Mouse (Mus musculus) CD4-positive helper T cell, adult 2 months (primary cell): ENCODE results near the gene Erich3.
"Not testable (repeated sequence)": the region's sequence is repeated elsewhere in the genome, so short reads cannot be mapped to it uniquely, and the experiment has no call there.

Experiments used
- DNase-seq: peaks from one replicate; pipeline ENCODE4 v3.0.0-alpha.2; 2012; ENCODE audit warnings: low read depth, missing footprints, low spot score

Gene Erich3

DNA sequence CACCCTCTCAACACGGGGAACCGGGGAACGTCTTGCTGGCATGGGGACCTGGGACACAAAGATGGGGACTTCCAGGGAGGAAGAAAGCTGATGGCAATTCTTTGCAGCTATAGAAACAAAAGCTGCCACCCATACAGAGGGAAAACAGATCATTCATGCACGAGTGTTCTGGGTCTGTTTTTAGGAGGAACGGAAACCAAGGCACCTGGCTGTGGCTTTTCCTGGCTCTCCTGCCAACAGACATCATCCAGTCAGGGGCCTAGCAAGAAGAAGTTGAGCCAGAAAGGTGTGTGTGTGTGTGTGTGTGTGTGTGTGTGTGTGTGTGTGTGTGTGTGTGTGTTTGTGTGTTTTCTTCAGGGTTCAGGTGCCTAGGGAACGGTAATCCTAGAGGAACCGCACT is at the start of gene Erich3:
Erich3 (plus strand) TSS at position 315 of the 400 bp plus-strand sequence.
- no peak for DNase-seq

GRCm38 (mm10) chr3:154614771-154615170 is 48.9 kb upstream of the Erich3 start:
- no peak for DNase-seq

DNA sequence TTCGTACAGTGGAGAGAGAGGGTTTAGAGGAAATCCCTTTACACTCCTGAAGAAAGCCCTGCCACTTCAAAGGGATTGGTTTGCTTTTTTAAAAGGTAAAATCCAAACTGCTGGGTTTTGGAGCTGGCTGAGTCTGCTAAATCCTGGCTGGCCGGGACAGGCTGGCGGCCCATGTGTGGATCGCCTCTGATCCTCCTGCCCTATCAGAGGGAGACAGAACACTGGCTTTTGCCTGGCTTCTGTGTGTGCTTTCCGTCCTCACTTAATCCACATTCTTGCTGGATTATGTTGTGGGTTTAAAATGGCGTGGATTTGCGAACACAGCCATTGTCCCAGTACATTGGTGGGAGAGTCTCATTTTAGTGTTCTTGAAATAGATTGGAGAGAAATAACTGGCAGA is 48.4 kb upstream of the Erich3 start:
- DNase-seq: no peak

DNA sequence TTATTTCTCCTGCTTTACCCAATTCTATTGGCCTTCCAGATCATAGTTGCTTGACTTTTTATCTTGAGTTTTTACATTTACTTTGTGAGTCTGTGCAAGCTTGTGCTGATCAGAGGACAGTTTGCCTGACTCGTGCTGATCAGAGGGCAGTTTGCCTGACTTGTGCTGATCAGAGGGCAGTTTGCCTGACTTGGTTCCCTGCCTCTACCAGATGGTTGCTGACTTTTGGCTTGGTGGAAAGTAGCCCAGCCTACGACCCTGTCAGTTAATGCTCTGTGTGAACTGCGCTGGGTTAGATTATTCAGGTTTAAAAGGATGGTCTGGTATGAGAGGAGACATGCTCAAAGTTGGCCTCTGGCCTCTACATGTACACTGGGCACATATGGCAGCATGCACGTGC is 47.6 kb upstream of the Erich3 start:
- no peak for DNase-seq

- DNase-seq: peak; percentile 4
Measured at GRCm38 (mm10) chr3:154628284-154628683, 35.4 kb upstream of the Erich3 start.

DNA sequence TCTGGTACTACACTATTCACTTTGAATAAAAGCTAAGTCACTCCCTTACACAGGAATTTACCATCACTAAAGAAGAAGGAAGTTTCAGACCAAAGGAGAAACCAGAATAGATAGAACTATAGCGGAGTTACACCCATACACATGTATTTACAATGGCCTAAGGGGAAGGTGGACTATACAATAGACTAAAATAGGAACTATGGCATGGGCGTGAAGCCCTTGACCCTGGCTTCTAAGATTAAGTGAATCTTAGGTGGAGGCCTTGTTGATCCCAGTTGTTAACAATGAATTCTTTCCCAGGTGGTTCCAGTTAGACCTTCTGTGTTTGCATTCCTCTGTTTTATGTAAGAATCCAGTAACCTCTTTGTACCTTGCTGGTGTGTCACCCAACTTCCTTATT is 32.4 kb upstream of the Erich3 start:
- DNase-seq: not testable (repeated sequence)

GRCm38 (mm10) chr3:154633091-154633490 is 30.6 kb upstream of the Erich3 start:
- no peak for DNase-seq

DNA sequence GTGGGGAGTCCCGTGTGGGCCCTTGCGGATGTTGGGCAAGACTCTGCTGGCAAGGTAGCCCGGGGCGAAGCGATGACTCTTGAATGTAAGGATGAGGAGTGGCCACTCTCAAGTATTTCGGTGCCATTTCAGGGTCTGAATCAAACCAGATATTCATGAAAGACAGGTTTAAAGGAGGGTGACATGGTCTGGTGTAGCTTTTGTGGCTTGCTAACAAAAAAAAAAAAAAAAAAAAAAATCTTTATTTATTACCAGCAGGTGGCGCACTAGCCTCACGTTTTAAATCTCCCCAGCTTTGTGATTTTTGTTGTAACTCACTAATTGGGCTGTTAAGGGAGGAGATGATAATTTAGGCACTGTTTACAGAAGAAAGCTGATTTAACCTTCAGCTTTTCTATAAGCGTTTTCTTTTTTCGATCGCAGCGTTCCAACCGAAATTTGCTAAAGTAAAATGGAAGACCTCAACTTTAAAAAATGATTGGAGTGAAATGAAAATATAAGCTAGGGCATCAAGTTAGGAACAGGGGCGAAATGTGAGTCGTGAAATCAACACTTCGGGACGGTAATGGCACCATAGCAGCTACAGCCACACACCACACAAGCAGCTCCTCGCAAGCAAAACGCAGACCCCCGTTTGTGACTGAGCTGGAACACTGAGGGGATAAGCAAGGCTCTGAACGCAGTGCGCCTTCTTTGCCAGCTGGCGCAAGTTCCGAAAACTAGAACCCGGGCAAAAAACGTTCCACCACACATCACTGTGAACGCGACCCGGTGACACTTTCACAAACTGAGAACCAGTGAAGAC is 16.8 kb upstream of the Erich3 start:
- peak; percentile 19 for DNase-seq

- DNase-seq: no peak
Measured at GRCm38 (mm10) chr3:154647443-154647780, 16.2 kb upstream of the Erich3 start.

GRCm38 (mm10) chr3:154649411-154650285 is 14.0 kb upstream of the Erich3 start:
- no peak for DNase-seq

GRCm38 (mm10) chr3:154651192-154651821 is 12.4 kb upstream of the Erich3 start:
- DNase-seq: no peak

- DNase-seq: no peak
Measured at GRCm38 (mm10) chr3:154652581-154653420, 10.9 kb upstream of the Erich3 start.

DNA sequence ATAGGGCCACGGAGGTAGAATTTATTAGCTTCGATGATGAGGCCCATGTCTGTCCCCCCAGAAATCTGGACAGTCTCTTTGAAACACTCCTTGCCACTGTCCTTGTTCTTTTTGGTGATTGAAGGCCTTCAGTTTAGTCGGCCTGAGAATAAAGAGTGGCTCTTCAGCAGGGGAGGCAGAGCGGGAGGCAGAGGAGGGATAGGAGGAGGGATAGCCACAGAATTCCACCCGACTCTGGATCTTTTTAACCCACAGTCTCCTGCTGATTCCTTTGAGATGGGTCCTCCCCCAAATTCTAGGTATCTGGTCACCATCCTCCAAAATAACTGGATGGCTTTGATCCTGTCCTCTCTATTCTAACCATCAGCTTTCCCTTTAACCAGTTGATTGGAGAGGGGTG is 10.2 kb upstream of the Erich3 start:
- no peak for DNase-seq

DNA sequence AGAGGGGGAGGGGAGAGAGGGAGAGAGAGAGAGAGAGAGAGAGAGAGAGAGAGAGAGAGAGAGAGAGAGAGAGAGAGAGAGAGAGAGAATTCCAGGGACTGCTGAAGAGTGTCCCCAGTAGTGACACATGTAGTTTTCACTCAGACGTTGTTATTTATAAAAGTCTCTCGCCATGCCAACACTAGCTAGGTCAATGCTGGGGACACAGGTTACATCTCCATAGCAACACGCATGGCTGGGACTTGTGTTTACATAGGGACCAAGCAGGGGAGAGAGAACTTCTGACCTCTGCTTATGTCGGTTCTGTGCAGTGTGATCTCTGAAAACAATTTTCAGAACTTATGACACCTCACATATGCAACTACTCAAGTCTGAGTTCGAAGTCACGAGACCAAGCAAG is 9.4 kb upstream of the Erich3 start:
- DNase-seq: no peak

GRCm38 (mm10) chr3:154654901-154655300 is 8.8 kb upstream of the Erich3 start:
- DNase-seq: no peak

GRCm38 (mm10) chr3:154655711-154656110 is 7.9 kb upstream of the Erich3 start:
- no peak for DNase-seq

GRCm38 (mm10) chr3:154663976-154664581 is 420 bp downstream of the Erich3 start:
- no peak for DNase-seq

GRCm38 (mm10) chr3:154664636-154665035 is 977 bp downstream of the Erich3 start:
- DNase-seq: no peak

GRCm38 (mm10) chr3:154668485-154668884 is 4.8 kb downstream of the Erich3 start:
- DNase-seq: no peak

DNA sequence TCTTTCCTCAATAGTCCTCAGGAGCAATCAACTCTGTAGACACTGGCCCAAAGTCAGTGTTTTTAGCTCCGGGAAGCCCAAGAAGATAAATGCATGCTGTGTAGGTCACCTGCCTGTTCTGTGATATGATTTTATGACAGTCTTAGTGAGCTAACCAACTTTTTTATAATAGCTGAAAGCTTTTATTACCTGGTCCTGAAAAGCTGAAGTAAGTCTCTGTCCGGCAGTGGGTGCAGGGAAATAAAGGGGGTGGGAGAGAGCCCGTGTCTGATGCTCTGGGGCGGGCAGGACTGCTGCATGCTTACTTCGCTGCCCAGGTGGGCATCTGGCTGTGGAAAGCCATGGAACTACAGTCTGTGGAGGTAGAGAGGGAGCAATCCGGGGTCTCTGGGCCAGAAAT is 6.9 kb downstream of the Erich3 start:
- DNase-seq: no peak

GRCm38 (mm10) chr3:154671013-154671412 is 7.4 kb downstream of the Erich3 start:
- DNase-seq: no peak
